Mouse (Mus musculus): ENCODE measurements around the gene Pde10a. TPM values are rescaled to one million over a fixed set of nuclear protein-coding genes. Genes with fewer than 3 reads are reported as not detected.
A peak's percentile ranks its signal among the peaks of the same experiment; 100 is the strongest.

The Pde10a gene
- polyA plus RNA-seq, 1 experiment from 2014 or later, result 4.8 TPM

- ATAC-seq (ENCODE audit: low FRiP score) (no peak), DNase-seq (ENCODE audit: low spot score, missing footprints) (no peak)
- Histone ChIP-seq H3K27ac (ENCODE audit: low read depth, low read length) (no peak overlapping the region), H3K27me3 (ENCODE audit: control insufficient read depth, insufficient read depth, low read length) (no peaks in the 10 kb centered on the region), H3K9me3 (ENCODE audit: control insufficient read depth, low read length) (no peaks in the 10 kb centered on the region), H3K36me3 (ENCODE audit: control insufficient read depth, insufficient read depth, low read length) (no peaks in the 10 kb centered on the region), H3K4me2 (no peak overlapping the region), H3K4me1 (ENCODE audit: control insufficient read depth, insufficient read depth, low read length) (peaks cover 9% of the 10 kb centered on the region), H3K4me3 (ENCODE audit: low read depth, low read length) (no peak overlapping the region), H3K9ac (ENCODE audit: low read length) (no peak overlapping the region)
- WGBS, result 84% methylated on average over 6 of the region's 6 CpGs
Observed at GRCm38 (mm10) chr17:8976745-8977144, 451.6 kb downstream of the Pde10a start.

- Histone ChIP-seq H3K27ac (ENCODE audit: low read depth, low read length) (no peak overlapping the region), H3K27me3 (ENCODE audit: control insufficient read depth, insufficient read depth, low read length) (no peaks in the 10 kb centered on the region), H3K9me3 (ENCODE audit: control insufficient read depth, low read length) (no peaks in the 10 kb centered on the region), H3K36me3 (ENCODE audit: control insufficient read depth, insufficient read depth, low read length) (no peaks in the 10 kb centered on the region), H3K9ac (ENCODE audit: low read length) (no peak overlapping the region), H3K4me2 (no peak overlapping the region), H3K4me1 (ENCODE audit: control insufficient read depth, insufficient read depth, low read length) (peaks cover 5% of the 10 kb centered on the region), H3K4me3 (ENCODE audit: low read depth, low read length) (no peak overlapping the region)
- ATAC-seq (ENCODE audit: low FRiP score), result no peak
- DNase-seq (ENCODE audit: low spot score, missing footprints), result no peak
- 78% methylated on average over 2 of the region's 2 CpGs for WGBS
Observed at GRCm38 (mm10) chr17:8977271-8977670, 452.1 kb downstream of the Pde10a start.

- H3K4me2 ChIP-seq, result no peak overlapping the region
- no peak overlapping the region for H3K9ac ChIP-seq (ENCODE audit: low read length)
- H3K4me3 ChIP-seq (ENCODE audit: low read depth, low read length), result no peak overlapping the region
- H3K4me1 ChIP-seq (ENCODE audit: control insufficient read depth, insufficient read depth, low read length), result peaks cover 1% of the 10 kb centered on the region; the same call in 1 of the 2 replicates
- no peaks in the 10 kb centered on the region for H3K36me3 ChIP-seq (ENCODE audit: control insufficient read depth, insufficient read depth, low read length)
- DNase-seq (ENCODE audit: low spot score, missing footprints) (no peak), ATAC-seq (ENCODE audit: low FRiP score) (no peak)
- H3K27ac ChIP-seq (ENCODE audit: low read depth, low read length), result no peak overlapping the region
- 91% methylated on average over 2 of the region's 2 CpGs for WGBS
- H3K9me3 ChIP-seq (ENCODE audit: control insufficient read depth, low read length), result no peaks in the 10 kb centered on the region
- H3K27me3 ChIP-seq (ENCODE audit: control insufficient read depth, insufficient read depth, low read length), result no peaks in the 10 kb centered on the region
Observed at GRCm38 (mm10) chr17:8983576-8983975, 458.4 kb downstream of the Pde10a start.

- Histone ChIP-seq H3K9ac (ENCODE audit: low read length) (no peak overlapping the region), H3K4me2 (no peak overlapping the region), H3K4me3 (ENCODE audit: low read depth, low read length) (no peak overlapping the region), H3K36me3 (ENCODE audit: control insufficient read depth, insufficient read depth, low read length) (no peaks in the 10 kb centered on the region), H3K27me3 (ENCODE audit: control insufficient read depth, insufficient read depth, low read length) (no peaks in the 10 kb centered on the region), H3K27ac (ENCODE audit: low read depth, low read length) (no peak overlapping the region), H3K9me3 (ENCODE audit: control insufficient read depth, low read length) (no peaks in the 10 kb centered on the region), H3K4me1 (ENCODE audit: control insufficient read depth, insufficient read depth, low read length) (peaks cover 5% of the 10 kb centered on the region; the same call in 1 of the 2 replicates)
- ATAC-seq (ENCODE audit: low FRiP score) (no peak), DNase-seq (ENCODE audit: low spot score, missing footprints) (no peak)
- 72% methylated on average over 5 of the region's 5 CpGs for WGBS
Observed at GRCm38 (mm10) chr17:8985714-8986113, 460.5 kb downstream of the Pde10a start.

- Histone ChIP-seq H3K9ac (ENCODE audit: low read length) (no peak overlapping the region), H3K36me3 (ENCODE audit: control insufficient read depth, insufficient read depth, low read length) (no peaks in the 10 kb centered on the region), H3K27me3 (ENCODE audit: control insufficient read depth, insufficient read depth, low read length) (no peaks in the 10 kb centered on the region), H3K4me1 (ENCODE audit: control insufficient read depth, insufficient read depth, low read length) (peaks cover 5% of the 10 kb centered on the region; the same call in 1 of the 2 replicates), H3K4me3 (ENCODE audit: low read depth, low read length) (no peak overlapping the region), H3K4me2 (no peak overlapping the region), H3K9me3 (ENCODE audit: control insufficient read depth, low read length) (no peaks in the 10 kb centered on the region), H3K27ac (ENCODE audit: low read depth, low read length) (no peak overlapping the region)
- DNase-seq (ENCODE audit: low spot score, missing footprints), result no peak
- ATAC-seq (ENCODE audit: low FRiP score), result no peak
- 93% methylated on average over 2 of the region's 2 CpGs for WGBS
Observed at GRCm38 (mm10) chr17:8986551-8986950, 461.4 kb downstream of the Pde10a start.

- no peak for ATAC-seq (ENCODE audit: low FRiP score)
- Histone ChIP-seq H3K4me3 (ENCODE audit: low read depth, low read length) (no peak overlapping the region), H3K4me2 (no peak overlapping the region), H3K36me3 (ENCODE audit: control insufficient read depth, insufficient read depth, low read length) (no peaks in the 10 kb centered on the region), H3K9ac (ENCODE audit: low read length) (no peak overlapping the region), H3K9me3 (ENCODE audit: control insufficient read depth, low read length) (no peaks in the 10 kb centered on the region), H3K27me3 (ENCODE audit: control insufficient read depth, insufficient read depth, low read length) (no peaks in the 10 kb centered on the region), H3K4me1 (ENCODE audit: control insufficient read depth, insufficient read depth, low read length) (peaks cover 5% of the 10 kb centered on the region; the same call in 1 of the 2 replicates), H3K27ac (ENCODE audit: low read depth, low read length) (no peak overlapping the region)
- 86% methylated on average over 5 of the region's 5 CpGs for WGBS
- DNase-seq (ENCODE audit: low spot score, missing footprints), result no peak
Observed at GRCm38 (mm10) chr17:8987369-8987768, 462.2 kb downstream of the Pde10a start.

GRCm38 (mm10) chr17:8988119-8988807, 463.1 kb downstream of the Pde10a start, which contains the start of gene 1700010I14Rik:
1700010I14Rik (plus strand) TSS chr17:8988333.
- no peak within 1 kb of the TSS for H3K27ac ChIP-seq (ENCODE audit: low read depth, low read length)
- no peaks in the 10 kb centered on the region for H3K27me3 ChIP-seq (ENCODE audit: control insufficient read depth, insufficient read depth, low read length)
- ATAC-seq (ENCODE audit: low FRiP score), result peak; percentile 59
- no peaks in the 10 kb centered on the region for H3K9me3 ChIP-seq (ENCODE audit: control insufficient read depth, low read length)
- no peaks in the 10 kb centered on the region for H3K36me3 ChIP-seq (ENCODE audit: control insufficient read depth, insufficient read depth, low read length)
- DNase-seq (ENCODE audit: low spot score, missing footprints), result peak; percentile 98
- peak within 1 kb of the TSS; percentile 56 for H3K4me2 ChIP-seq
- H3K9ac ChIP-seq (ENCODE audit: low read length), result peak within 1 kb of the TSS; percentile 49; the same call in 1 of the 2 replicates
- H3K4me1 ChIP-seq (ENCODE audit: control insufficient read depth, insufficient read depth, low read length), result peaks cover 5% of the 10 kb centered on the region; the same call in 1 of the 2 replicates
- H3K4me3 ChIP-seq (ENCODE audit: low read depth, low read length), result peak within 1 kb of the TSS; percentile 36
- WGBS, result 6% methylated on average over 13 of the region's 13 CpGs

- Histone ChIP-seq H3K4me1 (ENCODE audit: control insufficient read depth, insufficient read depth, low read length) (peaks cover 5% of the 10 kb centered on the region; the same call in 1 of the 2 replicates), H3K27ac (ENCODE audit: low read depth, low read length) (no peak overlapping the region), H3K4me2 (no peak overlapping the region), H3K9me3 (ENCODE audit: control insufficient read depth, low read length) (no peaks in the 10 kb centered on the region), H3K4me3 (ENCODE audit: low read depth, low read length) (no peak overlapping the region), H3K9ac (ENCODE audit: low read length) (no peak overlapping the region), H3K36me3 (ENCODE audit: control insufficient read depth, insufficient read depth, low read length) (no peaks in the 10 kb centered on the region), H3K27me3 (ENCODE audit: control insufficient read depth, insufficient read depth, low read length) (no peaks in the 10 kb centered on the region)
- WGBS, result 25% methylated on average over 8 of the region's 8 CpGs
- DNase-seq (ENCODE audit: low spot score, missing footprints), result peak; percentile 88
- peak; percentile 49; the same call in 1 of the 2 replicates for ATAC-seq (ENCODE audit: low FRiP score)
Observed at GRCm38 (mm10) chr17:8991160-8991559, 466.0 kb downstream of the Pde10a start.

- Histone ChIP-seq H3K4me2 (no peak overlapping the region), H3K27ac (ENCODE audit: low read depth, low read length) (no peak overlapping the region), H3K4me3 (ENCODE audit: low read depth, low read length) (no peak overlapping the region), H3K27me3 (ENCODE audit: control insufficient read depth, insufficient read depth, low read length) (no peaks in the 10 kb centered on the region), H3K4me1 (ENCODE audit: control insufficient read depth, insufficient read depth, low read length) (no peaks in the 10 kb centered on the region), H3K9me3 (ENCODE audit: control insufficient read depth, low read length) (no peaks in the 10 kb centered on the region), H3K36me3 (ENCODE audit: control insufficient read depth, insufficient read depth, low read length) (0 out of 2 replicates have a peak, but pooled peaks cover 2% of the 10 kb centered on the region), H3K9ac (ENCODE audit: low read length) (no peak overlapping the region)
- WGBS, result 68% methylated on average over 1 of the region's 1 CpGs
- no peak for ATAC-seq (ENCODE audit: low FRiP score)
- DNase-seq (ENCODE audit: low spot score, missing footprints), result no peak
Observed at GRCm38 (mm10) chr17:8995344-8995743, 470.2 kb downstream of the Pde10a start.

Data from midbrain, embryonic 11.5 days (tissue).